Mouse (Mus musculus) midbrain, embryonic 15.5 days (tissue): ENCODE data around the gene Plin5. TPM values are rescaled to one million over a fixed set of nuclear protein-coding genes. Genes with fewer than 3 reads are reported as not detected.

Experiments
- ATAC-seq: fragments of 200-750 bp; cut with Nextera tagmentation; replicated peaks from 2 replicates; pipeline ENCODE4 v1.8.0; 2017; ENCODE audit warnings: moderate TSS enrichment
- H3K27ac ChIP-seq: fragments of 300-500 bp; sonication (generic); 2 replicates; pipeline ENCODE4 v1.5.1; 2015; ENCODE audit warnings: mild to moderate bottlenecking, inconsistent platforms
- H3K27me3 ChIP-seq: fragments of 300-500 bp; sonication (generic); replicated peaks from 2 replicates; pipeline ENCODE4 v1.6.1; 2015; ENCODE audit warnings: inconsistent platforms
- H3K36me3 ChIP-seq: fragments of 300-500 bp; sonication (generic); replicated peaks from 2 replicates; pipeline ENCODE4 v1.6.1; 2015; ENCODE audit warnings: inconsistent platforms
- H3K4me1 ChIP-seq: fragments of 300-500 bp; sonication (generic); 2 replicates; pipeline ENCODE4 v1.6.1; 2015; ENCODE audit warnings: inconsistent platforms
- H3K4me2 ChIP-seq: fragments of 300-500 bp; sonication (generic); 2 replicates; pipeline ENCODE4 v1.6.1; 2015; ENCODE audit warnings: inconsistent platforms, mild to moderate bottlenecking, moderate library complexity
- H3K4me3 ChIP-seq: fragments of 300-500 bp; sonication (generic); 2 replicates; pipeline ENCODE4 v1.5.1; 2015; ENCODE audit warnings: mild to moderate bottlenecking, inconsistent platforms
- H3K9ac ChIP-seq: fragments of 300-500 bp; sonication (generic); 2 replicates; pipeline ENCODE4 v1.6.1; 2015; ENCODE audit warnings: mild to moderate bottlenecking, inconsistent platforms
- H3K9me3 ChIP-seq: fragments of 300-500 bp; sonication (generic); 2 replicates; pipeline ENCODE4 v1.6.1; 2016; ENCODE audit warnings: inconsistent platforms
- WGBS: fragments of 180-500 bp; shearing (Covaris S2); methylation state at CpG from one replicate; pipeline ENCODE4 v1.1.7; 2015; ENCODE audit warnings: mixed read lengths; 5-methylcytosine and 5-hydroxymethylcytosine counted together
- polyA plus RNA-seq: library from polyadenylated mRNA; unstranded; fragments of >200 nt; fragmentation: Nextera tagmentation; extraction: Ambion mirVana; gene quantifications from 2 replicates; pipeline ENCODE4 v1.2.1, GENCODE M21; 2015

Plin5 gene
- polyA plus RNA-seq, 1 experiment from 2014 or later = 2.1 TPM

- Histone ChIP-seq H3K27ac (no peak overlapping the region), H3K4me3 (no peak overlapping the region), H3K36me3 (no peaks in the 10 kb centered on the region), H3K9ac (no peak overlapping the region), H3K4me2 (no peak overlapping the region), H3K27me3 (0 out of 2 replicates have a peak, but pooled peaks cover 8% of the 10 kb centered on the region), H3K9me3 (no peaks in the 10 kb centered on the region), H3K4me1 (peaks cover 44% of the 10 kb centered on the region)
- ATAC-seq = no peak
- 74% methylated on average over 9 of the region's 9 CpGs for WGBS
Observed at GRCm38 (mm10) chr17:56144546-56144945, 27.1 kb upstream of the Plin5 start.

DNA sequence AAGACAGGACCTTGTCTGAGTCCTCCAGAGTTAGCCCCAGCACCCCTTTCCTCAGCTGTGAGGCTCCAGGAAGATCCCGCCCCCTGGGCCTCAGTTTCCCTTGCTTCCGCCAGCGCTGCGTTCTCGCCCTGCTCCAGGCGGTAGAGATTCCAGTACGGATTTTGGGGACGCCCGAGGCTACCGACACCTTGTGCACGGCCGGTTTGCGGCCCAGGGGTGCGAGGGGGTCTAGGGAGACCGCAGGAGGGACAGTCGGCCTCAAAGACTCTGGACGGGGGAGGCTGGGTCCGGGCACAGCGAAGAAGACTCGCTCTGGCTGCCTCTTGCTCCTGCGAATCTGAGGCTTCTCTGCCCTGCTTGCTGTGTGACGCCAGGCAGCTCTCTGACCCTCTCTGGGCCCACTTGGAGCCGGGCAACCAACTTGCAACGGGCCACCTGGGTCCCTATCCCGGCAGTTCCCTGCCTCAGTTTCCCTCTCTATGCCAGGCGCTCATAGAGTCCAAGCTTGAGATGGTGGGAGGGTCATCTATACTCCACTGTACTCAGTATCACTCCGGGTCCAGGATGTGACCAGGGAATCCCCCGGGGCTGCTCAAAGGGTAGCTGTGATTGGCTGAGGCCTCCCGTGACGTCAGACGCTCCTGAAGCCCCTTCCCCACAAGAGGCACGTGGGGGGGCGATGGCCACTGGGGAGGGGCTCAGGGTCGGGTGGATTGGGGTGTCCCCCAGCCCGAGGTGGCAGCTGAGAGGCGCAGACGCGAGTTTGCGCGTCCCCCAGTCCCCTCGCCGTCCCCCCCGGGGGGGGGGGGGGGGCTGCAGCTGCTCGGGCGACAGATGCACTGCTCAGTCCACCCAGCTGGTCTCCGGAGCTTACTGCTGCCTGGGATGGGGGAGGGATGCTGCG, 24.6 kb upstream of the Plin5 start:
- under 1% methylated on average over 39 of the region's 47 CpGs for WGBS
- peak overlapping the region; percentile 51 for H3K9ac ChIP-seq
- peak overlapping the region; percentile 72 for H3K4me2 ChIP-seq
- no peaks in the 10 kb centered on the region for H3K36me3 ChIP-seq
- H3K27me3 ChIP-seq = 0 out of 2 replicates have a peak, but pooled peaks cover 5% of the 10 kb centered on the region
- peak; percentile 55 for ATAC-seq
- H3K4me3 ChIP-seq = peak overlapping the region; percentile 45
- no peaks in the 10 kb centered on the region for H3K9me3 ChIP-seq
- H3K4me1 ChIP-seq = peaks cover 50% of the 10 kb centered on the region
- H3K27ac ChIP-seq = no peak overlapping the region

DNA sequence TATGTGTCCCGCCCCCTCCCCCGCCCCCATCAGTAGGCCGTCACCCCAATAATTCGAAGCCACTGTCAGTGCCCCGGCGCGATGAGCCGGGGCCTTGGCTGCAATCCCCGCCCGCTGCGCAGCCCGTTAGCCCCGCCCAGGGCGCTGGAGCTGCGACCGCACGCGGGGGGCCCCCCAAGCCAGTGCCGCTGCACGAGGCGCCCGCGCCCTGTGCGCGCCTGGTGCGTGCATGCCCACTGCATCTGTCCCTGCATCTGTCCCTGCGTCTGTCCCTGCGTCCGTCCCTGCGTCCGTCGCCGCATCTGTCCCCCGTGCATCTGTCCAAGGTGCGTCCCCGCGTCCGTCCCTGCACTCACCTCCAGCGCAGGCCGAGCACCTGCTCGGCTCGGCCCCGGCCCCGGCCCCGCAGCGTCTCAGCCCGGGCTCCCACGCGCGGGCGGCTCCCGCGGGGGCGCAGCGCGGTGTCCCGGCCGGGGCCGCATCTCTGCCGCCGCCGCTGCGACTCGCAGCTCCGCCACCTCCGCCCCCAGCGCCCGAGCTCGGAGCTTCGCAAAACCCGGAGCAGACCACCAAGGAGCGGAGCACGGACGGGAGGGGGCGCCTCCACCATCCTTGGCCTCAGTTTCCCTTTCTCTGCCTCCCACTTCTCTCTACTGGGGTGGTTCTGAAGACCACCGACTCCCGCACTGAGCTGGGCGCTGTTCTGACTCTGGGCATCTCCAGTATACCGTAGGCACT, 22.6 kb upstream of the Plin5 start, which contains the start of gene Sema6b:
Gene Sema6b (minus strand): TSS at position 486 of the 738 bp plus-strand sequence.
- Histone ChIP-seq H3K4me1 (peaks cover 43% of the 10 kb centered on the region), H3K9me3 (no peaks in the 10 kb centered on the region), H3K36me3 (no peaks in the 10 kb centered on the region), H3K4me3 (peak within 1 kb of the TSS; percentile 93), H3K9ac (peak within 1 kb of the TSS; percentile 92), H3K27ac (peak within 1 kb of the TSS; percentile 84), H3K27me3 (0 out of 2 replicates have a peak, but pooled peaks cover 5% of the 10 kb centered on the region), H3K4me2 (peak within 1 kb of the TSS; percentile 80)
- under 1% methylated on average over 79 of the region's 79 CpGs for WGBS
- ATAC-seq = peak; percentile 38

- peak overlapping the region; percentile 84 for H3K27ac ChIP-seq
- H3K36me3 ChIP-seq = no peaks in the 10 kb centered on the region
- peak overlapping the region; percentile 80 for H3K4me2 ChIP-seq
- no peaks in the 10 kb centered on the region for H3K9me3 ChIP-seq
- 5% methylated on average over 20 of the region's 21 CpGs for WGBS
- H3K9ac ChIP-seq = peak overlapping the region; percentile 92
- peaks cover 50% of the 10 kb centered on the region for H3K4me1 ChIP-seq
- H3K27me3 ChIP-seq = 0 out of 2 replicates have a peak, but pooled peaks cover 5% of the 10 kb centered on the region
- H3K4me3 ChIP-seq = peak overlapping the region; percentile 93
- ATAC-seq = peak; percentile 26
Observed at GRCm38 (mm10) chr17:56139355-56139754, 22.0 kb upstream of the Plin5 start.

DNA sequence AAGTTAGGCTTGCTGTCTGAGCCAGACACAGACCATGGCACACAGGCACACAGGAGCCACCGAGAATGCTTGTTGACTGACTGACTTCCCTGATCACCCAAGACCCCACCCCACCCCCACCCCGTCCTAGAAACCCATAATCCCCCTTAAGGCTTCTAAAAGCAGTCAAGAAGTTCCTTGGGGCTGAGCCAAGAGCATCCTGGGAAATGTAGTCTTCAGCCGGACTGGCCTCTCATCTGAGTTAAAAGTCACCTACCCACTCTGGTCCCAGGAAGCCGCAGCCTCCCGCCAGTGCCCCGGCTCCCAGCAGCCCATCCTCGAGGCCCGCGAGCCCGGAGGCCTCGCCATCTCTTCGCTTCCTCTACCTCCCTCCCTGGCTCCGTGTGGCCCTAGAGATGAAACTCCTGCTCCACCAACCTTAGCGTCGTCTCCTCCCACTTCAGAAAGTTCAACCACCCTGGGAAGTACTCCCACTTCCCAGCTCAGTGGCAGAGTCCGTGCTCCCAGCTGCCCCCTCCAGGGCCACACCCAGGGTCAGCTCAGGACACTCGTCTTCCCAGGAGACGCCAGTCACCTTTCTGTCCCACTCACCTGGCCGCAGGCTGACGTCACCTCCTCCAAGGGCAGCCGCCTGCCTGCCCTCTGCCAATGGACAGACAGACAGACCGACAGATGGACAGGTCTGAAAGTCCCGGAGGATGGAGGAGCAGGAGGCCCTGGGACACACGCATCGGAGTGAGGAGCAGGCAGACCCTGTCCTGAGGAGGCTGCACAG, 20.6 kb upstream of the Plin5 start:
- Histone ChIP-seq H3K4me3 (peak overlapping the region; percentile 93), H3K4me1 (peaks cover 62% of the 10 kb centered on the region), H3K9ac (peak overlapping the region; percentile 92; the same call in 1 of the 2 replicates), H3K4me2 (peak overlapping the region; percentile 80), H3K27me3 (0 out of 2 replicates have a peak, but pooled peaks cover 5% of the 10 kb centered on the region), H3K27ac (no peak overlapping the region), H3K36me3 (no peaks in the 10 kb centered on the region), H3K9me3 (no peaks in the 10 kb centered on the region)
- 13% methylated on average over 25 of the region's 25 CpGs for WGBS
- ATAC-seq = no peak

GRCm38 (mm10) chr17:56136558-56136957, 19.2 kb upstream of the Plin5 start:
- no peak overlapping the region for H3K4me3 ChIP-seq
- H3K27me3 ChIP-seq = 0 out of 2 replicates have a peak, but pooled peaks cover 3% of the 10 kb centered on the region
- H3K9me3 ChIP-seq = no peaks in the 10 kb centered on the region
- H3K9ac ChIP-seq = no peak overlapping the region
- H3K27ac ChIP-seq = no peak overlapping the region
- H3K36me3 ChIP-seq = no peaks in the 10 kb centered on the region
- no peak for ATAC-seq
- WGBS = 84% methylated on average over 7 of the region's 7 CpGs
- peaks cover 55% of the 10 kb centered on the region for H3K4me1 ChIP-seq
- H3K4me2 ChIP-seq = no peak overlapping the region

GRCm38 (mm10) chr17:56134463-56134971, 17.1 kb upstream of the Plin5 start:
- 1% methylated on average over 27 of the region's 27 CpGs for WGBS
- Histone ChIP-seq H3K9ac (no peak overlapping the region), H3K4me2 (peak overlapping the region; percentile 37), H3K27me3 (no peaks in the 10 kb centered on the region), H3K4me1 (peaks cover 42% of the 10 kb centered on the region), H3K27ac (no peak overlapping the region), H3K4me3 (no peak overlapping the region), H3K9me3 (no peaks in the 10 kb centered on the region), H3K36me3 (peaks cover 18% of the 10 kb centered on the region)
- ATAC-seq = 0 out of 2 replicates have a peak, but pooled peaks have one; percentile 4

GRCm38 (mm10) chr17:56133457-56134363, 16.3 kb upstream of the Plin5 start:
- H3K36me3 ChIP-seq = peaks cover 23% of the 10 kb centered on the region
- WGBS = 23% methylated on average over 20 of the region's 21 CpGs
- H3K4me2 ChIP-seq = peak overlapping the region; percentile 37
- H3K27ac ChIP-seq = no peak overlapping the region; the same call in 1 of the 2 replicates
- 0 out of 2 replicates have a peak, but pooled peaks have one; percentile 3 for ATAC-seq
- H3K4me1 ChIP-seq = peaks cover 35% of the 10 kb centered on the region
- H3K27me3 ChIP-seq = no peaks in the 10 kb centered on the region
- H3K4me3 ChIP-seq = no peak overlapping the region
- H3K9ac ChIP-seq = no peak overlapping the region
- H3K9me3 ChIP-seq = no peaks in the 10 kb centered on the region

DNA sequence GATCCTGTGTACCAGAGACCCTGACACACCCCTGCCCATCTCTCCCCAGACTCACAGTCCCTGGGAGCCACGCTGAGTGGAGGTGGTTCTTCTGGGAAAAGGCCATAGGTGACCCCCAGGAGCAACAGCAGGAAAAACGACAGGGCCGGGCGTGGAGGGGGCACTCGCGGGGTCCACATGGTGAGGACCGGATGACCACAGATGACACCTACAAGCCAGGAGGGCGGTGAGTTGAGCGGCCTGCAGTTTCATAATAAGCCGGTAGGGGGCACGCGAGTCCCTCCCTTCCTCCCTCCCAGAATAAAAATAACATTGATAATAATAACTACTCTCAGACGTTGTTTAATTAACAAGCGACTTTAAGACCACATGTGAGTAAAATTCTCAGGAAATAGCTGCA, 15.3 kb upstream of the Plin5 start:
- no peak overlapping the region for H3K4me2 ChIP-seq

GRCm38 (mm10) chr17:56131814-56132213, 14.4 kb upstream of the Plin5 start:
- no peak overlapping the region for H3K4me2 ChIP-seq
- peak; percentile 21; the same call in 1 of the 2 replicates for ATAC-seq
- H3K9me3 ChIP-seq = no peaks in the 10 kb centered on the region
- no peak overlapping the region for H3K9ac ChIP-seq
- peaks cover 38% of the 10 kb centered on the region for H3K36me3 ChIP-seq
- H3K27ac ChIP-seq = no peak overlapping the region
- no peak overlapping the region for H3K4me3 ChIP-seq
- peaks cover 23% of the 10 kb centered on the region for H3K4me1 ChIP-seq
- no peaks in the 10 kb centered on the region for H3K27me3 ChIP-seq
- 38% methylated on average over 7 of the region's 7 CpGs for WGBS

More for the DNA sequence above, 15.3 kb upstream of the Plin5 start:
- Histone ChIP-seq H3K9ac (no peak overlapping the region), H3K9me3 (no peaks in the 10 kb centered on the region), H3K36me3 (peaks cover 31% of the 10 kb centered on the region), H3K27ac (no peak overlapping the region), H3K4me1 (peaks cover 25% of the 10 kb centered on the region), H3K27me3 (no peaks in the 10 kb centered on the region), H3K4me3 (no peak overlapping the region)
- ATAC-seq = no peak
- 5% methylated on average over 14 of the region's 14 CpGs for WGBS
